Mouse (Mus musculus) ES-E14 (cell line): ENCODE results near the gene St6galnac3.

Experiments
- CHD2 ChIP-seq: IDR thresholded peaks from 2 replicates; pipeline ENCODE4 v1.6.1; 2014; ENCODE audit warnings: mild to moderate bottlenecking, low read depth, low read length, inconsistent platforms
- HCFC1 ChIP-seq: IDR thresholded peaks from 2 replicates; pipeline ENCODE4 v1.6.1; 2012; ENCODE audit warnings: low read length, inconsistent platforms, borderline replicate concordance; ENCODE audit not compliant: insufficient read depth
- MAFK ChIP-seq: IDR thresholded peaks from 2 replicates; pipeline ENCODE4 v1.6.1; 2014; ENCODE audit warnings: mild to moderate bottlenecking, low read depth, low read length, inconsistent platforms; ENCODE audit not compliant: insufficient read depth
- ZNF384 ChIP-seq: IDR thresholded peaks from 2 replicates; pipeline ENCODE4 v1.6.1; 2012; ENCODE audit warnings: low read depth, low read length, inconsistent platforms

DNA sequence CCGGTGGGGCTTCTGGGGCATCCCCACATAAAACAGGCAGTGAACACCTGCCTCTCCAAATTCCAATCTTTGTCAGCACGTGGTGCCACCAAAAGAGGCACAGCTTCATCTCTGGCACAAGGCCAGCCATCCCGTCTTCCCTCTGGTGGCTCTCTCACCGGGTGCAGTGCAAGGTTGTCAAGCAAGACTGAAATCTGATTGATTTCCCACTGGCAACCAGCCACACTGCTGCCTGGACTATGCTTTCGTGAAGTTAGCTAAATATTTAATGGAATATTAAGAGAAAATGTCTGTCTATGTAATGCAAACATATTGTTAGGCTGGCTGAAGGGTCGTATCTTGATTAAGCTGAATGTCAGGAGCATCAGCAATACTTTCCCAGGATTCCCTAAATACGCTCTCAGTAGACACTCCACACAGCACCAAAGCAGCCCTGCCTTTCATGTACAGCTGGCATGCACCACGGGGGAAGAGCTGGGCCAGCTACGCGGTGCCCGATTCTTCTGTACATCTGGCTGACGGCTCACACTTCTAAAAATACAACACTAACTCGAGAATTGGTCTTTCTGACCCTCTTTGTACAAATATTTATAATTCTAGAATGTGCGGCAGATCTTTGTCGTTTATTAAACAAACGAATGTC, 442.7 kb downstream of the St6galnac3 start:
- TF ChIP-seq MAFK (no peak), HCFC1 (no peak), CHD2 (no peak), ZNF384 (no peak)
